Mouse (Mus musculus): Measurements from ENCODE around the gene Tm4sf4.

Tm4sf4 gene

DNA sequence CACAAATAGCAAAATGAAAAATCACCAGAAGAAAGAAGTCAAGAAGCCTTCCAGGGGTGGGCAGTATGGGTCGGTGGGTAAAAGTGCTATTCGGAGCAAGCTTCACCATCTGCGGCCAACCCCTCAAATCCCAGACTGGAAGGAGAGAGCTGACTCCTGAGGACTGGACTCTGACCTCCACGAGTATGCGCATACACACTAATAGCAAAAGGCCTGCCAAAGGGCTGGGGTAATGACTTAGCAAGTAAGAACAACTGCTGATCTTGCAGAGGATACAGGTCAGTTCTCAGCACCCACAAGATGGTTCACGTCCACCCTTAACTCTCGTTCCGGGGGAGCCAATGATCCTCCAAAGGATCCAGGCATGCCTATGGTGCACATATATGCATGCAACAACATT, 49.3 kb downstream of the Tm4sf4 start:
- DNase-seq (ENCODE audit: low spot score in 2 of 2) = no peak

DNA sequence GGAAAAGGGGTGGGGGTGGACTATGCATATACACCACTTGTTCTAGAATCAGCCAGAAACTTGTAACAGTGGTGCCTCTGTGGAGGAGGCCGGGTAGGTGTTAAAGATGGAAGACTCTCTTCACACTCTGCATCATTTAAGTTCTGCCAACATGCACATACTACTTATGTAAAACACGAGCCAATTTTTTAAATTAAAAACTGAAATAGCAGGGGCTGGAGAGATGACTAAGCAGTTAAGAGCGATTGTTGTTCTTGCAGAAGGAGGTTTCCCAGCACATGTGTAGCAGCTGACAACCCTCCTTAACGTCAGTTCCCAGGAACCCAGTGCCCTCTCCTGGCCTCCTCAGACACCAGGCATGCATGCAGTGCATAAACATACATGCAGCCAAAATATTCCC, 55.5 kb downstream of the Tm4sf4 start:
- no peak for DNase-seq (ENCODE audit: low spot score in 2 of 2)

DNA sequence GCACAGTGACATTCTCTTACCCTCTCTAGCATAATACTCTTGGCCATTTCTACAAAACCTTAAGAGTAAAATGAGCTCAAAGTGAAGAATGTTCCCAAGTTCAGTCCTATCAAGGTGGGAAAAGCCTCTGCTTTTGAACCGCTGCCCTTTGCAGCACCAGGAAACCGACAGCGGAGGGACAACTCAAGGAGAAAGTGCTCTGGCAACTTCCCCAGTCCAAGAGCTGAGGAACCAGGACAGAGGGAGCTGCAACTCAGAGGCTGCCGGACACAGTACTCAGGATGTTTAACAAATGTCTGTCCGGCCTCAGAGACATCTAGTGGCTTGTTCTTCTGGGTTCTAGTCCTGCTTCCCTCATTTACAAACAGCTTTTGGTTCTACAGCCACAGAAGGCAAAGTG, 56.9 kb downstream of the Tm4sf4 start:
- DNase-seq (ENCODE audit: low spot score in 2 of 2) = no peak

- DNase-seq (ENCODE audit: low spot score in 2 of 2) = no peak
Measured at GRCm38 (mm10) chr3:57486068-57486467, 61.0 kb downstream of the Tm4sf4 start.

- no peak for DNase-seq (ENCODE audit: low spot score in 2 of 2)
Measured at GRCm38 (mm10) chr3:57487455-57488153, 62.5 kb downstream of the Tm4sf4 start.
